Mouse (Mus musculus) stomach, embryonic 15.5 days (tissue): ENCODE results near the gene Selenbp1. TPM values are rescaled to one million over a fixed set of nuclear protein-coding genes. Genes with fewer than 3 reads are reported as not detected.
A peak's percentile ranks its signal among the peaks of the same experiment; 100 is the strongest.
"Not testable (repeated sequence)": the region's sequence is repeated elsewhere in the genome, so short reads cannot be mapped to it uniquely, and the experiment has no call there.

Source experiments
- ATAC-seq: fragments of 200-750 bp; cut with Nextera tagmentation; 2 replicates; pipeline ENCODE4 v1.8.0; 2017; ENCODE audit warnings: low read depth, moderate number of reproducible peaks, moderate TSS enrichment; ENCODE audit not compliant: insufficient read depth, low FRiP score
- H3K27ac ChIP-seq: fragments of 300-500 bp; sonication (generic); 2 replicates; pipeline ENCODE4 v1.5.1; 2015; ENCODE audit warnings: mild to moderate bottlenecking, inconsistent platforms
- H3K27me3 ChIP-seq: fragments of 300-500 bp; sonication (generic); replicated peaks from 2 replicates; pipeline ENCODE4 v1.6.1; 2015; ENCODE audit warnings: inconsistent platforms
- H3K36me3 ChIP-seq: fragments of 300-500 bp; sonication (generic); 2 replicates; pipeline ENCODE4 v1.6.1; 2015; ENCODE audit warnings: inconsistent platforms
- H3K4me1 ChIP-seq: fragments of 300-500 bp; sonication (generic); 2 replicates; pipeline ENCODE4 v1.6.1; 2015; ENCODE audit warnings: inconsistent platforms
- H3K4me2 ChIP-seq: fragments of 300-500 bp; sonication (generic); 2 replicates; pipeline ENCODE4 v1.6.1; 2015; ENCODE audit warnings: mild to moderate bottlenecking, inconsistent platforms
- H3K4me3 ChIP-seq: fragments of 300-500 bp; sonication (generic); replicated peaks from 2 replicates; pipeline ENCODE4 v1.5.1; 2015; ENCODE audit warnings: inconsistent platforms
- H3K9ac ChIP-seq: fragments of 300-500 bp; sonication (generic); 2 replicates; pipeline ENCODE4 v1.6.1; 2015; ENCODE audit warnings: inconsistent platforms
- H3K9me3 ChIP-seq: fragments of 300-500 bp; sonication (generic); 2 replicates; pipeline ENCODE4 v1.6.1; 2016; ENCODE audit warnings: inconsistent platforms
- WGBS: fragments of 180-500 bp; shearing (Covaris S2); methylation state at CpG from one replicate; pipeline ENCODE4 v1.1.7; 2015; 5-methylcytosine and 5-hydroxymethylcytosine counted together
- polyA plus RNA-seq: library from polyadenylated mRNA; unstranded; fragments of >200 nt; fragmentation: Nextera tagmentation; extraction: Ambion mirVana; gene quantifications from 2 replicates; pipeline ENCODE4 v1.2.1, GENCODE M21; 2015

The Selenbp1 gene
- polyA plus RNA-seq, 1 experiment from 2014 or later: 109 TPM

DNA sequence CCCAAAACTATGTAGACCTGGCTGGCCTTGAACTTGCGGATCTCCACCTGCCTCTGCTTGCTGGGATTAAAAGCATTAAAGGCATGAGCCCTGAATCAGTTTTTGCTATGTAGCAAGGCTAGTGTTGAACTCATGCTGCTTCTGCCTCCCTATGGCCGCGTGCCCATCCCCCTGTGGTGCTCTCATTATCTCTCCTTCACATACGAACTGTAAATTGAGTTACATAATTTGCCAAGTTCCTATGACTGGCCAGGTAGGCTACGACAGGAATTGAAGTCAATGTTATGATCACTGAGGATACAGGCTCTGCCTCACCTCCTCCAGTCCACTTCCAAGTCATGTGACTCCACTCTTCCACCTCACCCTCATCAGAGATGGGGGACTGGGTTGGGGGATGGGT, 3.3 kb downstream of the Selenbp1 start:
- H3K27ac ChIP-seq, H3K4me2 ChIP-seq, H3K9me3 ChIP-seq, H3K27me3 ChIP-seq, ATAC-seq, H3K4me1 ChIP-seq, H3K4me3 ChIP-seq, H3K36me3 ChIP-seq, H3K9ac ChIP-seq: not testable (repeated sequence)
- 76% methylated on average over 5 of the region's 5 CpGs for WGBS

DNA sequence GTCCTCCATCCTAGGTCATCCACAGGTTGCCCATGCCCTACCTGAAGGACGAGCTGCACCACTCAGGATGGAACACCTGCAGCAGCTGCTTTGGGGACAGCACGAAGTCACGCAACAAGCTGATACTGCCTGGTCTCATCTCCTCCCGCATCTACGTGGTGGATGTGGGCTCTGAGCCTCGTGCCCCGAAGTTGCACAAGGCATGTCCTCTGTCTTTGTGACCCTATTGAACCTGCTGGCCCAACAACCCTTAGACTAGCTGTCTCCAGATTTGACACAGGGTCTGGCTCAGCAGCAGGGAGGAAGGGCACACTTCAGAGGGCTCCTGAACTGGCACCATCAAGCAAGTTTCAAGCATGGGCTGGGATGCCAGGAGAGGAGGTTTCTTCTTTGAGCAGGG, 4.3 kb downstream of the Selenbp1 start:
- H3K27ac ChIP-seq, H3K27me3 ChIP-seq, H3K9me3 ChIP-seq, H3K4me3 ChIP-seq, ATAC-seq, H3K9ac ChIP-seq, H3K4me1 ChIP-seq, H3K36me3 ChIP-seq, H3K4me2 ChIP-seq: not testable (repeated sequence)
- WGBS: 82% methylated on average over 7 of the region's 7 CpGs

DNA sequence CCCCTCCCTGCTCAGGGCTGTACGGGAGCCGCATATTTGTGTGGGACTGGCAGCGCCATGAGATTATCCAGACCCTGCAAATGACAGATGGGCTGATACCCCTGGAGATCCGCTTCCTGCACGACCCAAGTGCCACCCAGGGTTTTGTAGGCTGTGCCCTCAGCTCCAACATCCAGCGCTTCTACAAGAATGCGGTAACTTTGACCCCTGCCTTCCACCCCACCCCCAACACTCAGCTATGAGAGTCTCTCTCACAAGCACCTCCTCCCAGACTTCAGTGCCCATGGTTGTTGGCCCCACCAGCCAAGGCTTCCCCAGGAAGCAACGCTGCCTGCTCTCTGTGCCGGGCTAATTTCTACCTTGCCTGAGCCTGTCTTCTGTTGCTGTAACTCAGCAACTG, 7.2 kb downstream of the Selenbp1 start:
- not testable (repeated sequence) for H3K4me1 ChIP-seq, H3K27me3 ChIP-seq, H3K36me3 ChIP-seq, H3K9ac ChIP-seq, ATAC-seq, H3K4me3 ChIP-seq, H3K9me3 ChIP-seq, H3K4me2 ChIP-seq, H3K27ac ChIP-seq
- 44% methylated on average over 9 of the region's 9 CpGs for WGBS

DNA sequence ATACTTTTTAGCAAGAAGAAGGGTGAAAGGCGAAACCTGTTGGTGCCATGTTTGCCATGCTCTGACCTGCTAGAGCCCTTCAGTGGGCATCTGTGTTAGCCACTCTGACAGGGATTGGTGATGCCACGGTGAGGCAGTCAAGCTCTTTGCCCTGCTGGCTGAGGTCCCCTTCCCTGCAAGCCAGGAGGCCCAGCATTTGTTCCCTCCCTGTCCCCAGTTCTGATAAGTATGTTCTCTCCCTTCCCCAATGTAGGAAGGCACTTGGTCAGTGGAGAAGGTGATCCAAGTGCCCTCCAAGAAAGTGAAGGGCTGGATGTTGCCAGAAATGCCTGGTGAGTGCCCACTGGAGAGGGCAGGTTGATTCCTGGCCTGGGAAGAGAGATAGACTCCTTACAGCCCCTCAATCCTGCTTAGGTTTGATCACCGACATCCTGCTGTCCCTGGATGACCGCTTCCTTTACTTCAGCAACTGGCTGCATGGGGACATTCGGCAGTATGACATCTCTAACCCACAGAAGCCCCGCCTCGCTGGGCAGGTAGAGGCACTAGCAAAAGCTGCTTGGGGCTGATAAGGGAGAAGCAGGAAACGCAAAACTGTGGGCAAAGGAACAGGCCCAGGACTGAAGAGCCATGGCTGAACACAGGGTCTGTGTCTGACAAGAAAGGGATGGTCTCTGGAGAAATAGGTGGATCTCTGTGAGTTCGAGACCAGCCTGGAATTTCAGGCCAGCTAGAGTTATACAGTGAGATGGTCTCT, 9.5 kb downstream of the Selenbp1 start:
- H3K4me1 ChIP-seq, H3K4me3 ChIP-seq, H3K36me3 ChIP-seq, H3K9me3 ChIP-seq, H3K27ac ChIP-seq, H3K27me3 ChIP-seq, H3K9ac ChIP-seq, H3K4me2 ChIP-seq: not testable (repeated sequence)
- 78% methylated on average over 9 of the region's 9 CpGs for WGBS
- ATAC-seq: peak; percentile 85; the same call in 1 of the 2 replicates

DNA sequence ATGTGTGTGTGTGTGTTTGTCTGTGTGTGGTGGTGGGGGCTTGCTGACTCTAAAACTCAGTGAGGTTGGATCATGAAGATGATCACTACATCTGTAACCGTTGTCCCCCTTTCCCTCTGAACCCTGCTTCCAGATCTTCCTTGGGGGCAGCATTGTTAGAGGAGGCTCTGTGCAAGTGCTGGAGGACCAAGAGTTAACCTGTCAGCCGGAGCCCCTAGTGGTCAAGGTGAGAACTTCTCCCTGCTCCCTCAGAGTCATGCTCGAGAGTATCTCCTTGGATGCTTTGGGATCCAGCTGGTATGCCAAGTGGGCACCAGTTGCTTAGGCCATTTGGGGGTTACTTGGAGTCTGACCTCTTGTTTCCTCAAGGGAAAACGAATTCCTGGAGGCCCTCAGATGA, 10.8 kb downstream of the Selenbp1 start:
- not testable (repeated sequence) for H3K4me1 ChIP-seq, H3K9me3 ChIP-seq, H3K9ac ChIP-seq, H3K27ac ChIP-seq, H3K27me3 ChIP-seq, H3K4me2 ChIP-seq, H3K4me3 ChIP-seq, ATAC-seq, H3K36me3 ChIP-seq
- WGBS: 28% methylated on average over 4 of the region's 4 CpGs

DNA sequence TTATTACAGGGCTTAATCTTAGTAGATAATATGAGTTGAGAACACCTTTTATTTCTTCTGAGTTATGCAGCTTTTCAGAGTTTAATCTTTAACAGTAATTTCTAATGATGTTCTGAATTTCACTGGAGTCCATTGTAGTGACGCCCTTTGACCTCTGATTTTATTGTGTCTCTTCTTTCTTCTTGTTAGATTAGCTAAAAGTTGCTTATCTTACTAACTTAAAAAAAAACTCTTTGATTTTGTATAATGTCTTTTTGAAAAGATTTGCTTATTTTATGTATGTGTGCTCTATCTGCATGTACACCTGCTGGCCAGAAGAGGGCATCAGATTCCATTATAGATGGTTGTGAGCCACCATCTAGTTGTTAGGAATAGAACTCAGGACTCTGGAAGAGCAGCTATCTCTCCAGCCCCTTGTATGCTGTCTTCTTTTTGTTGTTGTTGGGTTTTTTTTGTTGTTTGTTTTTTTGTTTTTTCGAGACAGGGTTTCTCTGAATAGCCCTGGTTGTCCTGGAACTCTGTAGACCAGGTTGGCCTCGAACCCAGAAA, 15.3 kb downstream of the Selenbp1 start:
- H3K4me1 ChIP-seq: 0 out of 2 replicates have a peak, but pooled peaks cover 6% of the 10 kb centered on the region
- no peaks in the 10 kb centered on the region for H3K9me3 ChIP-seq
- H3K36me3 ChIP-seq: no peaks in the 10 kb centered on the region
- no peak overlapping the region for H3K9ac ChIP-seq
- no peaks in the 10 kb centered on the region for H3K27me3 ChIP-seq
- 67% methylated on average over 3 of the region's 3 CpGs for WGBS
- no peak overlapping the region for H3K27ac ChIP-seq
- ATAC-seq: no peak
- H3K4me2 ChIP-seq: no peak overlapping the region
- H3K4me3 ChIP-seq: no peak overlapping the region

DNA sequence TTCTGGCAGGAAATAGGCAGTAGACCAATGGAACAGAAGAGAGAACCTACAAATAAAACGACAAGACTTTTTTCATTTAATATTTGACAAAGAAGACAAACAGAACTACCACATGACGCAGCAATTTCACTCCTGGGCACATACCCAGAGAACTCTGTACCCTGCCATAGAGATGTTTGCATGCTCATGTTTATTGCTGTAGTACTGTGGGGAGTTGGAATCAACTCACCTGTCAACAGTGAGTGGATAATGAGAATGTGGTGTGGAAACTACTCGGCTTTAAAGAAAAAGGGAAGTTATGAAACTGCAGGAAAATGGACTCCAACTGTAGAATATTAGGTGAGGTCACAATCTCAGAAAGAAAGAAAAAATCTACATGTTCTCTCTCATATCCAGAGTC, 16.8 kb downstream of the Selenbp1 start:
- Histone ChIP-seq H3K4me3 (no peak overlapping the region), H3K9me3 (no peaks in the 10 kb centered on the region), H3K4me2 (no peak overlapping the region), H3K4me1 (0 out of 2 replicates have a peak, but pooled peaks cover 6% of the 10 kb centered on the region), H3K9ac (no peak overlapping the region), H3K36me3 (no peaks in the 10 kb centered on the region), H3K27ac (no peak overlapping the region), H3K27me3 (no peaks in the 10 kb centered on the region)
- no peak for ATAC-seq
- WGBS: 68% methylated on average over 3 of the region's 3 CpGs

DNA sequence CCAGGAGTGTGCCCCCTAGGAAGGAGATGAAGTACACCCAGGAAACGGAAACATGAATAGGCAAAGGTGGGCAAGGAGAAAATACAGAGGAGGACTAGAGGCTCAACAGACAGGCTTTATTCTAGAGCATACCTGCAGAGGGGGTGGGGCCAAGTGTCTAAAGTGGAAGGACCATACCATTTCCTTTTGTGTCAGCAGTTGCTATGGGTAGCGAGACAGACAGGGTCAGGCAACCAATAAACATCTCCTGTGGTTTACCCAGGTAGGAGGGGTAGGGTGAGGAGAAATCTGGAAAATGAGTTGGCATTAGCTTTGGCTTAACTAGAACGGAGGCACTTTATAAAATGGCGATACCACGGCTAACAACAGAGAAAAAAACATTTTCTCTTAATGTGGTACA, 19.9 kb downstream of the Selenbp1 start:
- Histone ChIP-seq H3K27ac (peak overlapping the region; percentile 96), H3K27me3 (no peaks in the 10 kb centered on the region), H3K36me3 (peaks cover 24% of the 10 kb centered on the region), H3K4me1 (0 out of 2 replicates have a peak, but pooled peaks cover 13% of the 10 kb centered on the region), H3K9ac (no peak overlapping the region), H3K4me2 (peak overlapping the region; percentile 62), H3K4me3 (peak overlapping the region; percentile 62), H3K9me3 (no peaks in the 10 kb centered on the region)
- 43% methylated on average over 5 of the region's 5 CpGs for WGBS
- peak; percentile 38 for ATAC-seq

DNA sequence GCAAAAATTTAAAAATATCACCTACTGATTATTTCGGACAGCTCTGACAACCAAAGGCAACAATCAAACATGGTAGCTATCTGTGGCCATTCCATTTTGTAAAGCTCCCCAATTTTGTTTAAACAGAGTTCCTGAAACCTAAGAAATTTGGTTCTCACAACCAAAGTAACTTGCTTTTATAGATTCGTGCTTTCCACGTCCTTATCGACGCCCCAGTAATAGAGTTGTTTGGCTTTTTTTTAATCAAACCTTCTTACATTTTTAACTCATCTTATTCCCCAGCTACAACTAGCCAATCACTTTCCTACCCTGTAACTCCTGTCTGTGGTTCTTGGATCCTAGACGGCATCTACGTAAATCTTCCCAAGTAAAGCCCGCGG, 20.5 kb downstream of the Selenbp1 start:
- Histone ChIP-seq H3K4me2 (peak overlapping the region; percentile 62), H3K27me3 (no peaks in the 10 kb centered on the region), H3K27ac (peak overlapping the region; percentile 96), H3K9ac (peak overlapping the region; percentile 41; the same call in 1 of the 2 replicates), H3K4me3 (peak overlapping the region; percentile 62), H3K36me3 (peaks cover 30% of the 10 kb centered on the region), H3K4me1 (0 out of 2 replicates have a peak, but pooled peaks cover 13% of the 10 kb centered on the region), H3K9me3 (no peaks in the 10 kb centered on the region)
- ATAC-seq: no peak
- WGBS: 8% methylated on average over 9 of the region's 9 CpGs

DNA sequence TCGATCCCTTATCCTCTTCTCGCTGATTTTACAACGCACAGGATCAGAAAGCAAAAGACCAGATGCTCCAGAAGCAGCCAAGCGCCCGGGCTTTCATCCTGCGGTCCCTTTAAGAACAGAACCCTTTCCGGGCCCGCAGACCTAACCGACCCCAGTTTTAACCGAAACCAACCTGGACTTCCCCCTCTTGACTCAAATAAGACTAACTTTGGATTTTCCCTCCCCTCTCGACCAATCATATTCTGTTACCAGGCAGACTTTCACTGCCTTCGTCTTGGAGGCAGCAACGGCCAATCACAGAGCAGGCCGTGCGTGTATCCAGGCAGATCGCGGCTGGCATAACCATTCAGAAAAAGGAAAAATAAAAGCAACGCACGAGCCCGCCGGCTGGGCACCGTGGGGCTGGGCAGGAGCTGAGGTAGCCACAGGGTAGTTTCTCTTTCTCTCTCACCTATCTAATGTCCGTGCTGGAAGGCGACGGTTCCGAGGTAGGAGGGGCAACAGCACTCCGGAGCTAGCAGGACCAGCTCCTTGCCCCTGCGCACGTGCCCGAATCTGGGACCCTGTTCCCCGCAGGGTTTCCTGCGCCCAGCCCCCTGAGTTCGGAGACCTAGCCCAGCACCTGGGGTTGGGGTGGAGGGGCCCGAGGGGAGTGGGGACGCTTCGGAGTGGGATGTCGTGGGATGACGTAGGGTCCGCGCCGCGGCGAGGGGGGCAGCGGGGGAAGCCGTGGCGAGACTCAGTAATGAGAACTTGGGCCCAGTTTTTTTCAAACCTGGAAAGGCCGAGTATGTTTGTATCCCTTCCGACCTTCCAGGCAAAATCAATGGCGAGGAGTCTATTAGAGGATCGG, 21.1 kb downstream of the Selenbp1 start, which contains the start of gene Rfx5:
Gene Rfx5, plus strand, starts transcription at position 312 of the 853 bp plus-strand sequence.
- H3K4me1 ChIP-seq: 0 out of 2 replicates have a peak, but pooled peaks cover 13% of the 10 kb centered on the region
- WGBS: under 1% methylated on average over 50 of the region's 50 CpGs
- H3K9me3 ChIP-seq: no peaks in the 10 kb centered on the region
- no peaks in the 10 kb centered on the region for H3K27me3 ChIP-seq
- peaks cover 36% of the 10 kb centered on the region for H3K36me3 ChIP-seq
- H3K27ac ChIP-seq: peak within 1 kb of the TSS; percentile 96
- H3K4me3 ChIP-seq: peak within 1 kb of the TSS; percentile 62
- ATAC-seq: peak; percentile 96
- H3K4me2 ChIP-seq: peak within 1 kb of the TSS; percentile 62
- H3K9ac ChIP-seq: peak within 1 kb of the TSS; percentile 70

DNA sequence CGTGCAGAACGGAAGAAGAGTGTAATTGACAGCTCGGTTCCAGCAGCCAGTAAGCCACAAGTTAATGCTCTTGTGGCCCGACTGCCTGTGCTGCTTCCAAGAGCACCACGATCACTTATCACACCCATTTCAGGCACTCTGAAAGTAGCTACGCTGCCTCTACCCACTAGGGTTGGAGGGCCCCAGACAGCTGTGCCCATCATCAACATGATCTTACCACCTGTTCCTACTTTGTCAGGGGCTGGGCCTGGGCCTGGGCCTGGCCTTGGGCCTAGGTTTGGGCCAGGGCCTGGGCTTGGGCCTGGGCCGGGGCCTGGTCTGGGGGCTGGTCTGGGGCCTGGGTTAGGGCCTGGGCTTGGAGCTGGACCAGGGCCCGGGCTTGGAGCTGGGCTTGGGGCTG, 25.4 kb downstream of the Selenbp1 start:
- Histone ChIP-seq H3K27me3 (no peaks in the 10 kb centered on the region), H3K4me1 (0 out of 2 replicates have a peak, but pooled peaks cover 8% of the 10 kb centered on the region), H3K9ac (no peak overlapping the region), H3K4me2 (no peak overlapping the region), H3K9me3 (no peaks in the 10 kb centered on the region), H3K4me3 (no peak overlapping the region), H3K36me3 (peaks cover 36% of the 10 kb centered on the region), H3K27ac (no peak overlapping the region)
- 86% methylated on average over 8 of the region's 8 CpGs for WGBS
- no peak for ATAC-seq

DNA sequence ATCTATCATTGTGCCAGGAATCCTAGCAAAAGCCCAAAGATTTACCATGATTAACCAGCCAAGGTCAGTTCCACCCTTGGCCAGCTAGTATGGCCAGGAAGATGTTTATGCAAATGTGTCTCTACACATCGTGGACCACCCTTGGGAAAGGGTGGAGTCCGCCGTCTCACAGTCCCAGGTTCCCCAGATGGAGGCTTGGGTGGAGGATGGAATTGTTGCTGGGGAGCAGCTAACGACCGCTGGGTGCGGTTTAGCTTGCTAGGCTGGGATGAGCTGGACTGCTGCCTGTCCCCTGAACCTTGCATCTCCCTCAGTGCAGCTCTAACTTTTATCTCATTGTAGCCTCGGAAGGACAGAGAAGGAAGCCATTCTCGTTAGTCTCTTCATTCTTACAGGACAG, 27.0 kb downstream of the Selenbp1 start:
- Histone ChIP-seq H3K27me3 (no peaks in the 10 kb centered on the region), H3K4me3 (no peak overlapping the region), H3K9me3 (no peaks in the 10 kb centered on the region), H3K4me1 (0 out of 2 replicates have a peak, but pooled peaks cover 7% of the 10 kb centered on the region), H3K27ac (no peak overlapping the region), H3K9ac (no peak overlapping the region), H3K4me2 (no peak overlapping the region), H3K36me3 (peaks cover 36% of the 10 kb centered on the region)
- 51% methylated on average over 8 of the region's 8 CpGs for WGBS
- ATAC-seq: no peak
